Mouse (Mus musculus) G1E (cell line): ENCODE measurements at regions not wholly inside any gene's neighbourhood (a gene's known extent, or its start where the extent isn't known, plus 50 kb on each side); places are given as distances from the start of the nearest gene placed in this dataset.

Experiments
- CTCF ChIP-seq: IDR thresholded peaks from 2 replicates; pipeline ENCODE4 v1.5.1; 2012; ENCODE audit warnings: low read depth, low read length, inconsistent platforms, mixed read lengths
- GATA1 ChIP-seq: IDR thresholded peaks from 2 replicates; pipeline ENCODE4 v1.6.1; 2012; ENCODE audit warnings: borderline replicate concordance, low read length, inconsistent platforms, mixed read lengths
- TAL1 ChIP-seq: conservative IDR thresholded peaks from 2 replicates; pipeline ENCODE4 v1.6.1; 2012; ENCODE audit warnings: low read depth, low read length, inconsistent platforms, mixed read lengths

DNA sequence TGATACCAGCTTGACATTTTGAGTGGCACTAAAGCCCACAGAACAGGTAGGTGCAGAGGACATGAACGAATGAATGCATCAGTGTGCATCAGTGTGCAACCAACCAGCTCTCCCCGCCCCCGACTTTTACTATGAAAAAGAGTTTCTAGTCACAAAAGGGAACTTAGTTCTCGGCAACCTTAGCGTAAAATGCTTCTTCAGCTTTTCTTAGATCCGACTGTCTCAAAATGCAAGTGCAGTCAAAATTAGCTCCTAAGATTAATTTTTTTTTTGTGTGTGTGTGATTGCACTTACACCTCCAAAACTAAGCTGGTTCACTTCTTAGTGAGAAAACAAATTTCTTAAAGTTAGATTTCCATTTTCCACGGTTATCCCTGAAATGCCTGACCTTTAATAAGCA, 77.1 kb upstream of the Zeb2 start:
- TF ChIP-seq CTCF = no peak
- TF ChIP-seq TAL1 = no peak
- no peak for TF ChIP-seq GATA1
